Mouse (Mus musculus) limb, embryonic 14.5 days (tissue): Measurements from ENCODE around the gene Faxc. TPM values are rescaled to one million over a fixed set of nuclear protein-coding genes. Genes with fewer than 3 reads are reported as not detected.

Experiments
- ATAC-seq: fragments of 200-750 bp; cut with Nextera tagmentation; 2 replicates; pipeline ENCODE4 v1.8.0; 2017; ENCODE audit warnings: low read depth, moderate number of reproducible peaks, moderate TSS enrichment; ENCODE audit not compliant: low FRiP score
- DNase-seq: peaks from one replicate; pipeline ENCODE4 v3.0.0-alpha.2; 2015; ENCODE audit warnings: low spot score
- H3K27ac ChIP-seq: fragments of 300-500 bp; sonication (generic); replicated peaks from 2 replicates; pipeline ENCODE4 v1.5.1; 2014; ENCODE audit warnings: low read depth, mild to moderate bottlenecking, low read length, moderate library complexity, mixed read lengths
- H3K27me3 ChIP-seq: fragments of 300-500 bp; sonication (generic); 2 replicates; pipeline ENCODE4 v1.6.1; 2014; ENCODE audit warnings: low read length, mixed read lengths; ENCODE audit not compliant: control insufficient read depth, insufficient read depth
- H3K36me3 ChIP-seq: fragments of 300-500 bp; sonication (generic); 2 replicates; pipeline ENCODE4 v1.6.1; 2014; ENCODE audit warnings: mild to moderate bottlenecking, low read length, moderate library complexity, mixed read lengths; ENCODE audit not compliant: control insufficient read depth, insufficient read depth
- H3K4me1 ChIP-seq: fragments of 300-500 bp; sonication (generic); 2 replicates; pipeline ENCODE4 v1.6.1; 2014; ENCODE audit warnings: antibody characterized with exemption, low read length, mixed read lengths; ENCODE audit not compliant: control insufficient read depth, insufficient read depth
- H3K4me2 ChIP-seq: fragments of 300-500 bp; sonication (generic); replicated peaks from 2 replicates; pipeline ENCODE4 v1.6.1; 2014; ENCODE audit warnings: low read depth, mild to moderate bottlenecking, low read length, moderate library complexity; ENCODE audit not compliant: severe bottlenecking
- H3K4me3 ChIP-seq: fragments of 300-500 bp; sonication (generic); replicated peaks from 2 replicates; pipeline ENCODE4 v1.5.1; 2014; ENCODE audit warnings: low read length
- H3K9ac ChIP-seq: fragments of 300-500 bp; sonication (generic); 2 replicates; pipeline ENCODE4 v1.6.1; 2014; ENCODE audit warnings: mild to moderate bottlenecking, low read depth, low read length, moderate library complexity; ENCODE audit not compliant: severe bottlenecking
- H3K9me3 ChIP-seq: fragments of 300-500 bp; sonication (generic); 2 replicates; pipeline ENCODE4 v1.6.1; 2016; ENCODE audit warnings: low read length; ENCODE audit not compliant: control insufficient read depth
- POLR2A ChIP-seq: fragments of 200-500 bp; IDR thresholded peaks from 2 replicates; pipeline ENCODE4 v1.8.0; 2012; ENCODE audit warnings: inconsistent platforms, mild to moderate bottlenecking, moderate library complexity, borderline replicate concordance; ENCODE audit not compliant: insufficient read depth, insufficient read length; ENCODE audit errors: extremely low read depth
- WGBS: fragments of 180-500 bp; shearing (Covaris S2); extraction: QIAGEN DNeasy Blood & Tissue Kit; methylation state at CpG from one replicate; pipeline ENCODE4 v1.1.7; 2014; 5-methylcytosine and 5-hydroxymethylcytosine counted together
- polyA plus RNA-seq, 2 experiments: library from polyadenylated mRNA; depleted of rRNA in 1 of 2; stranded (reverse) in 1 of 2; unstranded in 1 of 2; fragments of >200 nt; fragmentation: Nextera tagmentation in 1 of 2; extraction: Ambion mirVana in 1 of 2; gene quantifications; 2 replicates each; pipeline versions ENCODE4 v1.2.1 to v1.2.3; 2012 to 2014

Faxc gene
- polyA plus RNA-seq (2012; rRNA removed) (11.5 and 13.6 TPM in 2 replicates), polyA plus RNA-seq (2014; fragmentation: Nextera tagmentation; extraction: Ambion mirVana) (7.0 and 10.0 TPM in 2 replicates)

GRCm38 (mm10) chr4:21930971-21931771, at the start of gene Faxc:
TSS of gene Faxc (plus strand) at chr4:21931329.
- Histone ChIP-seq H3K27me3 (no peaks in the 10 kb centered on the region), H3K36me3 (0 out of 2 replicates have a peak, but pooled peaks cover under 1% of the 10 kb centered on the region), H3K4me3 (peak within 1 kb of the TSS; percentile 85), H3K27ac (peak within 1 kb of the TSS; percentile 84), H3K4me1 (peaks cover 11% of the 10 kb centered on the region), H3K4me2 (peak within 1 kb of the TSS; percentile 87), H3K9ac (peak within 1 kb of the TSS; percentile 97), H3K9me3 (no peaks in the 10 kb centered on the region)
- peak; percentile 89 for ATAC-seq
- under 1% methylated on average over 60 of the region's 83 CpGs for WGBS
- TF ChIP-seq POLR2A, result peak; percentile 76; the same call in 1 of the 2 replicates
- DNase-seq, result peak; percentile 25

- WGBS, result 92% methylated on average over 6 of the region's 6 CpGs
- no peak overlapping the region for H3K9ac ChIP-seq
- no peak for TF ChIP-seq POLR2A
- H3K4me3 ChIP-seq, result no peak overlapping the region
- peaks cover 3% of the 10 kb centered on the region; the same call in 1 of the 2 replicates for H3K36me3 ChIP-seq
- H3K4me2 ChIP-seq, result no peak overlapping the region
- H3K27ac ChIP-seq, result no peak overlapping the region
- no peaks in the 10 kb centered on the region for H3K4me1 ChIP-seq
- ATAC-seq, result no peak
- no peaks in the 10 kb centered on the region for H3K27me3 ChIP-seq
- no peak for DNase-seq
- H3K9me3 ChIP-seq, result no peaks in the 10 kb centered on the region
These were observed 48.3 kb upstream of the Faxc start for GRCm38 (mm10) chr4:21882806-21883205.

- no peak for ATAC-seq
- Histone ChIP-seq H3K27me3 (no peaks in the 10 kb centered on the region), H3K9ac (no peak overlapping the region), H3K36me3 (peaks cover 3% of the 10 kb centered on the region; the same call in 1 of the 2 replicates), H3K4me2 (no peak overlapping the region), H3K27ac (no peak overlapping the region), H3K4me3 (no peak overlapping the region), H3K9me3 (no peaks in the 10 kb centered on the region), H3K4me1 (no peaks in the 10 kb centered on the region)
- no peak for TF ChIP-seq POLR2A
- 83% methylated on average over 8 of the region's 8 CpGs for WGBS
- DNase-seq, result no peak
These were observed 45.3 kb upstream of the Faxc start for GRCm38 (mm10) chr4:21885831-21886230.

- no peaks in the 10 kb centered on the region for H3K27me3 ChIP-seq
- peak overlapping the region; percentile 84 for H3K27ac ChIP-seq
- peak overlapping the region; percentile 87 for H3K4me2 ChIP-seq
- 8% methylated on average over 23 of the region's 23 CpGs for WGBS
- no peak for DNase-seq
- no peak for TF ChIP-seq POLR2A
- no peaks in the 10 kb centered on the region for H3K9me3 ChIP-seq
- peak overlapping the region; percentile 97 for H3K9ac ChIP-seq
- H3K36me3 ChIP-seq, result peaks cover 6% of the 10 kb centered on the region
- peaks cover 11% of the 10 kb centered on the region for H3K4me1 ChIP-seq
- peak; percentile 41; the same call in 1 of the 2 replicates for ATAC-seq
- H3K4me3 ChIP-seq, result peak overlapping the region; percentile 85
These were observed 872 bp downstream of the Faxc start for GRCm38 (mm10) chr4:21931772-21932630.

- H3K4me2 ChIP-seq, result no peak overlapping the region
- H3K4me3 ChIP-seq, result no peak overlapping the region
- H3K9me3 ChIP-seq, result no peaks in the 10 kb centered on the region
- no peak for DNase-seq
- H3K36me3 ChIP-seq, result peaks cover 10% of the 10 kb centered on the region
- ATAC-seq, result no peak
- no peak overlapping the region for H3K9ac ChIP-seq
- WGBS, result 74% methylated on average over 2 of the region's 2 CpGs
- peaks cover 11% of the 10 kb centered on the region for H3K4me1 ChIP-seq
- no peak for TF ChIP-seq POLR2A
- H3K27ac ChIP-seq, result no peak overlapping the region
- H3K27me3 ChIP-seq, result no peaks in the 10 kb centered on the region
These were observed 4.2 kb downstream of the Faxc start for GRCm38 (mm10) chr4:21935378-21935777.
